Mouse (Mus musculus) thymus, postnatal 4 days (tissue): ENCODE data around the gene Gng7.

ENCODE experiments used
- DNase-seq: peaks from one replicate; pipeline ENCODE4 v3.0.0; 2021

The Gng7 gene

DNA sequence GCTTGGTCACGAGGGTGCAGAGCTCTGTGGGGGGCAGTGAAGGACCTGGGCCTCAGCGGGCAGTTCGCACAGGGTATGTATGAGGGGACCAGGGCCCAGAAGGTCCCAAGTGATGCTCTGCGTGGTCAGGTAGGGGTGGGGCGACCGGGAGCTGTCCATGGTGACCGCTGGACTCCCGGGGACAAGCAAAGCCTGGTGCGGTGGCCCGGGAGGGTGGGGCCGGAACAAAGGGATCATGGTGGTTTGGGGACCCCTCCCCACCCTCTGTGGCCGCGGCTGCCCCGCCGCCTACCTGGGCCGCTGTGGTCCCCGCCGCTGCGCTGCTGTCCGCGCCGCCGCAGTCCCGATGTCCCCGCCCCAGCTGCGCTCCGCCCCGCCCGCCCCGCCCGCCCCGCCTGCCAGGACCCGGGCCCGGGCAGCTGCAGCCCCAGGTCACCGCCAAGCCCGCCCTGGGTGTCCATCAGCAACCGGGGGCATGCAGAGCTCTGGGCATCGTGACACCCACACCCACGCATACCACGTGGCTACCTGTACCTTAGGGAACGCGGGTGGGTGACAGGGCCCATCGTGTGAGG is 10.4 kb upstream of the Gng7 start:
- DNase-seq: no peak

DNA sequence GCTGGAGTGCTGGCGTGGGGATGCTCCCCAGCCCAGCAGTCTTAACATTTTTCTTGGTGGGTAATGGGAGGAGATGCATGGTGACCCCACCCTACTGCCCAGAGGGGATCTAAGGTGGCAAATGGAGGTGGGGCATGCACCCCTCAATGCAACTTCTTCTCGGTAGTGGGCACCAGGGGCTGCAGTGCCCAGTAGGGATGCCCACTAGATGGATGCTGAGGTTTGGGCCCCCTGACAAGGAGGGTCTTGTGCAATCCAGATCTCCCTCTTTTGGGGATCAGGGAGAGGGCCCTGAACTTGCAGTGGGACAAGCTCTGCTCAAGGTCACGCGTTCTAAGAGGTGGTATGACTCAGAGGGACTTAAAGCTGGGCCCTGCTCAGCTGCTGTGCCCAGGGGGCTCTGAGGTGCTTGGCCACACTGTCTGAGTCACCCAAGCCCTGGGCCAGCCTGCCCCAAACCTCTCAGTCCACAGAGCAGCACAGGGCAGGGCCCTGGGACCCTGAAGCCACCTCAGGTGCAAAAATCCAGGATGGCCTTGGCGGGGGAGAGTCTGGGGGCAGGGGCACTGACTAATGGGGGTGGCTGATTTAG is 9.7 kb upstream of the Gng7 start:
- DNase-seq: no peak

DNA sequence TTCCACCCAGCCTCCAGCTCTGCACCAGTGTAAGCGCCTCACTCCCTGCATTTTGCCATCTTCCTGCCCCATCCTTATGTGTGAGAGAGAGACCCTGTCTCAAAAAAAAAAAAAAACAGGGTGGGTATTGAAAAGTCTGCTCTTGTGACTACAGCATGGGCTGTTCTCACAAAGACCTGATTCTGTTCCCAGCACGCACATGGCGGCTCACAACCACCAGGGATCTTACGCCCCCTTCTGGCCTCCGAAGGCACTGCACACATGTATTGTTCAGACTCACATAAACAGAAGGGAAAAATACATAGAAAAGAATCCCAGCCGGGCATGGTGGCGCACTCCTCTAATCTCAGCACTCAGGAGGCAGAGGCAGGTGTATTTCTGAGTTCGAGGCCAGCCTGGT is 8.0 kb upstream of the Gng7 start:
- peak; percentile 33 for DNase-seq

DNA sequence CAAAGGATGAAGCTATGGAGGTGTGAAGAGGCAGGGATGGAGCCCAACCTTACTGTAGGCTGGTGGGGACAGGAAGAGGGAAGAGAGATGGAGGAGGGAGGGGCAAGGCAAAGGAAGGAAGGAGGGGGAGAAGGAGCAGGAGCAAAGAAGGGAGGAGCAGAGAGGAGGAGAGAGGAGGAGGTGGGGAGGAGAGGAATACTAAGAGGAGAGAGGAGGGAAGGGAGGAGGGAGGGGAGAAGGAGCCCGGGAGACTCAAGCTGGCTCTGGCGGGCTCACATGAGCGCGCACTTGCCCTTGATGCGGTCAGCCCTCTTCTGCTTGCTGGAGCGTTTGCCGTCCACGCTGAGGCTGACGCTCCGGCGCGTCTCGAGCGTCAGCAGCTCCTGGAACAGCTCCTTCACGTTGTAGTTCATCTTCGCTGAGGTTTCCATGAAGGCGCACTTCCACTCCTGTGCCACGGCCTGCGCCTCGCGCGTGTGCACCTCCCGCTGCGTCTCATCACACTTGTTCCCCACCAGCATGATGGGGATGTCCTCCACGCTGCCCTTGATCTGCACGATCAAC is 6.9 kb upstream of the Gng7 start:
- DNase-seq: no peak

DNA sequence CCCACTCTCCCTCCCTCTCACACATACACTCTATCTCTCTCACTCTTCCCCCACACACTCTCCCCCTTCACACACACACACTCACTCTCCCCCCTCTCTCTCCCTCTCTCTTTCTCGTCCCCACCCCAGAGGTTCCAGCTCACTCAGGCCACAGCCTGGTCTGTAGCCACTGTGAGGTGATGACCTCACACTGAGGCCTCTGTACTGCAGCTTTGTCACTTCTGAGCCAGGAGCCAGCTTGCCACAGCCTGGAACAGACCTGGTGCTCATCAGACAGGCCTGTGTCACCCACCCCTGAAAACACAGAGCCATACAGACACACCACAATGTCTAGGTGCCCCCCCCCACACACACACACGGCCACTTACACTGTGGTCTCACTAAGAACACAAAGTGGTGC is 5.5 kb upstream of the Gng7 start:
- no peak for DNase-seq

DNA sequence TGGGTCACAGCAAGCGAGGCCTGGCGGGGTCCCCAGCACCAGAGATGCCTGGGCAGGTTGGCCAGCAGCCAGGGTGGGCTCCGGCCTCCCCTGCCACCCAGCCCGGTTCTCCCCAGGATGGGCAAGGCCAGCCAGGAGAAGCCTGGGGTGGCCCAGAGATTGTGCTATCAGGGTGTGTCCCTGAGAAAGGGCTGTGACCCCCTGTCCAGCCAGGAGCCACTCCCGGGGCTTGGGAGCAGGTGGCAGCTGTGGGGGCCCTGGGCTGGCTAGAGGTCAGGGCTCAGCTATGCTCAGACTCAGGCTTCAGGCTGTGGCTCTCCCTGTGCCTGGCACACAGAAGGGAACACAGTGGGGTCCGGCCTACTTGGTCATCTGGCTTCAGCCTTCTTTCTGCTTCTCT is 4.9 kb upstream of the Gng7 start:
- DNase-seq: no peak

DNA sequence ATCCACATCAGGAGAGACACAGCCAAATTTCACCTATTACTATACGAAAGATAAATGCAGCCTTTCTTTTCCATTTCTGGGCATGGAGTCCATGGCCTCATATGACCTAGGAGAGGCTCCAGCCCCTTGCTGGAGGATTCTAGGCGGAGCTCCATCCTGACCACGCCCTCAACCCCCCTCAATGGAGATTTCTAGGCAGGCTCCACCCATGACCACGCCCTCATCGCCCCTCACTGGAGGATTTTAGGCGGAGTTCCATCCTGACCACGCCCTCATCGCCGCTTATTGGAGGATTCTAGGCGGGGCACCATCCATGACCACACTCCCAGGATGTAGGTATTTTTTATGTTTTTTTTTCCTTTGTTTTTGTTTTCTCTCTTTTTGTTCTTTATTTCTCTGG is 3.6 kb upstream of the Gng7 start:
- DNase-seq: peak; percentile 58

DNA sequence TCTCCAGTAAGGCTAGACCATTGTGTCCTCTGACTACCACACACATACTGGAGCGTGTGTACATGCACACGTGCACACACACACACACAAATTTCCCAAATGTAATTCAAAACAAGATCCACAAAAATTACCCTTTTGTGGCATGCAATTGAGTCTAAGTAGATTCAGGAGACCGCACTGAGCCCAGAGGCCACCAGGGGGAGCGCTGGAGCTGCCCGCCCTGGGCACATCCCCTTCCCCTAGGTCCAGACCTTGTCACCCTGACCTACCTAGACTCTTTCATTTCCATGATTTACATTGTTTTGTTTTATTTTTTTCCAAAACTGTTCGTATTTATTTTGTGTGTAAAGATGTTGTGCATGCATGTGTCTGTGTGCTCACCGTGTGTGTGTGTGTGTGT is 1.9 kb upstream of the Gng7 start:
- DNase-seq: peak; percentile 90

DNA sequence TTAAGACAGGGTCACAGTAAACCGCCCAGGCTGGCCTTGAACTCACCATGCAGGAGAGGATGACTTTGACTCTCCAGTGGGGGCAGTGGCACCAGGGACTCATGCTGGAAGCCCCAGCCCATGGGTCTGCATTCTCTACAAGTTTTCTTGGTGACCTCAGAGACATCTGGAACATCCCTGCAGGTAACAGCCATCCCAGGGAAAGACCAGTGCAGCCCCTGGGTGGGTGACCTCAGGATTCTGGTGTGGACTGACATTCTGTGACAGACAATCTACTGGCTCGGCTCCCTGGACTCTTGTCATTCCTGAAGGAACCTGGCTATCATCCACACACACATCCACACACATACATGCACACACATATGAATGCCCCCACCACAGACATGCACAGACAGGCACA is 921 bp upstream of the Gng7 start:
- DNase-seq: no peak

DNA sequence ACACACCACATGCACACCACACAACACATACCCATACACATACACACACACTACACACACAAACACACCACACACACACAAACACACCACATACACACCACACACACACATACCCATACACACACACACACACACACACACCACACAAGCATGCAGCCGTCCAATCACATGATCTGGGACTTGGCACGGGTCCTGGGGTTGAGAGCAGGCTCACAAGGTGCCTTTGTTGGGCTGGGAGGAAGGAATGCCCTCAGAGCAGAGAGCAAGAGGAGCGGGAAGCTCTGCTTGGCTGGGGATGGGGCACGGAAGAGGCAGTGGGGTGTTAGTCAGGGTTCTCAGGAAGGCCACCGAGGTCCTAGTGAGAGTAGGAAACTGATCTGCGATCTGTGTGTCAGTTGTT is 3.9 kb downstream of the Gng7 start:
- no peak for DNase-seq

DNA sequence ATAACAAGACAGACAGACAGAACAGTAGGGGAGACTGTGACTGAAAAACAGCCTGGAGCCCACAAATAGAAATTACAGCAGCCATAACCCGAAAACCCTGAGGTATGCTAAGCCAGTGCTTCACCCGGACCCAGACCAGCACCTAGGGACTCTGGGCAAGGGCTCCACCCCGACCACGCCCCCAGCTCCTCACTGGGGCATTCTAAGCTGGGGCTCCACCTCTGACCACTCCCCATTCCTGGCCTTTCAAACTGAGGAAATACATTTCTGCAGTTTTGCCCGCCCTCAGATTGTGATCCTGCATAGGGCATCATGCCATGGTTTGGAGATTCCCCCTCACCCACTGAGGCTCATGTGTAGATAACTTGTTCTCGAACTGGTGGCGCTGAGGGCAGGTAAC is 7.5 kb downstream of the Gng7 start:
- peak; percentile 57 for DNase-seq

DNA sequence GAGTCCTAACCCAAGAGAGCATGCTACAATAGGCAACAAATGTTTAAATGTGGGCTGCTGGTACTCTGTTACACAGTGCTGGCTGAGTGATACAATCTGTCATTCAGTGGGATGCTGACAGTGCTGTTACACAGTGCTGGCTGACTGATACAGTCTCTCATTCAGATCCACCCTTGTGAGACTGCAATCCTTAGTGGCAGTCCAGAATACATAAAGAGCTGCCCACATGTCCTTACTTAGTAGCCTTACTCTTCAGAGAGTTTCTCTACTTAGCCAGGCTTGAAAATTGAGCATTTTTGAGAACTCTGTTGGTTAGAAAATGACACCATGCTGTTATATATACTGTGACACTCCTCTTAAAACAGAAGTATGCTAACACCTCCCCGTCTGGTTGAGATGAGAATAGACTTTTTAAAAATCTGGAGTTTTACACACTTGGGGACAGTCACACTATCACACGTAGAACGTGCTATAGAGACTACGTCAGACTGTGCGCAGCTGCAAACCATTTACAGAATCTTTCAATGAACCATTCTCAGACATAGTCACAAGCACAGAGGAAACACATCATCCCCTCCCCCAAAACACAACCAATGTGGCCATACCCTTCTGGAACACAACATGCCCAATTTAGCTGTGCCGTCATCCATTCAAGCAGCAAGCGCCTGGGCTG is 8.6 kb downstream of the Gng7 start:
- DNase-seq: no peak

DNA sequence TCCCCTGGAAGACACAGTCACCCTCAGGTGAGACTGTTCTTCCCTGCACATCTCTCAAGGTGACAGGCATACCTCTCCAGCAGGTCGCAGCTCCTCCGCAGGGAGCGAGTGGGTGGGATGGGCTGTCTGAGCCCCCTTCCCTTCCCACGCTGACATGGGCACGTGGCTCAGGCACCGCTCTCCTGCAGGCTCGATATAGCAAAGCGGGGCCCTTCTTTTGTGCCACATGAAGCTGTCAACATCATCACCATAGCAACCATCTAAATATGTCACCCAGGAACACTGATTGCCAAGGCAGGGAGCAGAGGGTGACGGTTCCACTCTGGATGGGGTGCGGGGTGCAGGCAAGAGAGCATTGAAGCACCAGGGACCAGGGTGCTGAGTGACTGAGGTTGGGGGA is 13.6 kb downstream of the Gng7 start:
- DNase-seq: no peak

DNA sequence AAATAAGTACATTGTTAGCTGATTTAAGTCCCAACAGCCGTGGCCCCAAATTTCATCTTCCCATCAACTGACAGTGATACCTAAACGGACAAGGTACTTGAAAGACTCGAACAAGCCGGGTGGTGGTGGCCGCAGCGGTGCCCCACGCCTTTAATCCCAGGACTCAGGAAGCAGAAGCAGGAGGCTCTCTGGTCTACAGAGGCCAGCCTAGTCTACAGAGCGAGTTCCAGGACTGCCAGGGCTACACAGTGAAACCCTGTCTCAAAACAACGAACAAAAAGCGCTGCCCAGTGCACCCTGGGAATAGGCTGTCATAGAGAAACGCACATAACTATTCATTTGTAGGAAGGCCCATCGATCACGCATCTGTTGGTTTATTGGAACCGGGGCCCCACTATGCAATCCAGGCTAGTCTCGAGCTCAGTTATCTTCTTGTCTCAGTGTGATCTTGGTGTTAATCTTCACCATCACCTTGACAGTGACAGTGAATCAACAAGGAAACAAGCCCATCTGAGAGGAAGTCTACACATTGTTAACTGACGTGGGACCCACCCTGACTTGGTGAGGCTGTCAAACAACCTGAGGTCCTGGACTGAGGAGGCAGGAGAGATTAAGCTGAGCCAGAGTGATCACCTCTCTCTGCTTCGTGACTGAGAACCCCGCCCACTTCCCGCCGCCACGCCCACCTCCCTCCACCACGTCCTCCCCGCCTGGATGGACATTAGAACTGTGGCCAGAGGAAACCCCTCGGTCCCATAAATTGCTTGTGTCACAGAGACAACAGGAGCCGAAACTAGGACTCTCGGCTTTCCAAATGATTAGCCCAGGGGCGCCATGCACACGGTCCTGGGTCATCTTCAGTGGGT is 14.3 kb downstream of the Gng7 start:
- peak; percentile 55 for DNase-seq

DNA sequence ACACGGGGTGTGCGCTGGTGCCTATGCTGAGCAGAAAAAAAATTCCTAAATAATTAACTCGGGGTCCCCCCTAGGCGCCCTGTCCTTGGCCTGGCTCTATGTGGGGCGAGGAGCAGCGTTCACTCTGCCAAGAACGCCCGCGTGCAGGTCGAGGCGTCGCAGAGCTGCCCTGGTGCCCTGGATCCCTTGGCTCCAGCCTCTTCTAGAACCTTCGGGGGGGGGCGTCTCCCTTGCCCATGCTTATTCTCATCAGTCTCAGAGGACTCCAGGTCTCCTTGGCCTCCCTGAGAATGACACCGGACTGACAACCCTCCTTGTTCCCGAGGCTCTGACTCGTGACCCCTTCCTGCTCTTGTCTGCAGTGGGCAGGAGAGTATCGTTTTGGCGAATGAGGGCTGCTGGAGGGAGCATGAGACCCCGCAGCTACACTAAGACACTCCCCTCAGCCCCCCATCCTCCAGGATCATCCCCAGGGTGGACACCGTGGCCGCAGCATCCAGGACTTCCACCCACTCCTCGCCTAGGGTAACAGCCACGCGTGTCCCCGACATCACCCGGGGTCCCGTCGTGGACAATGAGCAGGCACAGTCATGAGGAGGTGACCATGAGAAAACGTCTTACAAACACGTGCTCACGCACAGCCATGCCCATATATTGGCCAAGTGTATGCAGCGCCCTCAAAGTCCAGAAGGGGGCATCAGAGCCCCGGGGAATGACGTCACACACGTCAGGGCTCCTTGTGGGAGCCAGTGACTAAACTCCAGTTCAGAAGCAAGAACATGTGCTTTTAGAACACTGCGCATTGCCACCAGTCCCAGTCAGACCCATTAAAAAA is 15.2 kb downstream of the Gng7 start:
- DNase-seq: peak; percentile 87

DNA sequence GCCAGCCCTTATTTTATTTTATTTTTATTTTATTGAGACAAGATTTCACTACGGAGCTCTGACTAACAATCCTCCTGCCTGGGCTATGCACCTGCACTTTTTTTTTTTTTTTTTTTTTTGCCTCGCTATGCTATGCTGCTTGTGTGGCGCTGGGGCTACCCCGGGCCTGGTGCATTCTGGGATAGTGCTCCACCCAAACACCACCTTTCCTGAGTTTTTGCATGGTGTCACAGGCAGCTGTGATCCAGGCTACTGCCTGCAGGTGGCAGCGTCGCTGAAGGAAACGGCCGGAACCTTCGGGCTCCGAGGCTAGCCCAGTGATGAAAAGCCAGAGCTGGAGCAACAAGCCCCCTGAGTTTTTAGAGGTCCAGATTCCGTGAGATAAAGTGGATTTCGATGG is 16.0 kb downstream of the Gng7 start:
- DNase-seq: peak; percentile 82

DNA sequence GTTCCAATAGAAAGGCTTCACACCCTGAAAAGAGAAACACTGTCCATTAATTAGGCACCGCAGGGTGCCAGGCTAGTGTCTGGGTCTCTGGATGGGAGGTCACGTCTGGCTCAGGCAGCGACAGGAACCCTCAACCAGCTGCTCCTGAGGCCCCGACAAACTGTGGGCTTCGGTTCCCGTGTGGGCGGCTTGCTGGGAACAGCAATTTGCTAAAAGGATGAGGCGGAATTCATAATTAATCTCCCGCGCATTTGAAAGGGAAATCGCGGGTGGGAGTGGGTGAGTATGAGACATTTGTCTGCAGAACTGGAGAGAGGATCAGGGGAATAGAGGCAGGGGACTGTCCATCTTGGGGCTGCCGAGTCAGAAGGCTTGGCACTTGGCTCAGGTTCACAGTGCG is 16.7 kb downstream of the Gng7 start:
- no peak for DNase-seq

DNA sequence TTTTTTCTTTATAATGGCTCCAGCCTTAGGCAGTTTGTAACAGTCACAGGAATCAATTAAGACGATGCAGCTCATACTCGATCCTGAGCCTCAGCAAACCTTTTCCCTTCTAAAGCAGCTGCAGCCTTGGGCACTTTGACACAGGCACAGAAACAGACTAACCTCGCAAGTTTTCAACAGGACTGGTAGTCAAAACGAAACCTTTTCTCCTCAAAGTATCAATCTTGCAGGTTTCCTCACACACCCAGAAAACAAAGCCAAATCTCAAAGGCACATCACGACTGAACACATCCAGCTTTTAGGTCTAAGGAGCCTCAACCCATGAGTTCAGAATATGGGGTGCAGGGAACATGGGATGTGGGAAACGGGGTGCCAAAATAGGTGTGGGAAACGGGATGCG is 17.4 kb downstream of the Gng7 start:
- no peak for DNase-seq

DNA sequence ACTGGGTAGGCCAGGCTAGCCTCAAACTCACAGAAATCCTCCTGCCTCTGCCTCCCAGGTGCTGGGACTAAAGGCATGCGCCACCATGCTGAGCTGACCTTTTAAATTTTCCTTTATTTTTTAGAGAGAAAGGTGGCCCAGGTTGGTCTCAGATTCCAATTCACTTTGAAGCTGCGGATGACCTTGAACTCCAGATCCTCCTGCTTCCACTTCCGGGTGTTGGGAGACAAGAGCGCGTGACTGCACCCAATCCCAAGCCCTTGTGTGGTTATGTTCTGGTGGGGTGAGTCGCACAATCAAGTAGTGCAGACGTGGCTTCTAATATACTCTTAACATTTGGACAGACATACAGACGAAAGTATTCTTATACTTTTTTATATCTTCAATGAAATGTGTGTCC is 18.2 kb downstream of the Gng7 start:
- no peak for DNase-seq

DNA sequence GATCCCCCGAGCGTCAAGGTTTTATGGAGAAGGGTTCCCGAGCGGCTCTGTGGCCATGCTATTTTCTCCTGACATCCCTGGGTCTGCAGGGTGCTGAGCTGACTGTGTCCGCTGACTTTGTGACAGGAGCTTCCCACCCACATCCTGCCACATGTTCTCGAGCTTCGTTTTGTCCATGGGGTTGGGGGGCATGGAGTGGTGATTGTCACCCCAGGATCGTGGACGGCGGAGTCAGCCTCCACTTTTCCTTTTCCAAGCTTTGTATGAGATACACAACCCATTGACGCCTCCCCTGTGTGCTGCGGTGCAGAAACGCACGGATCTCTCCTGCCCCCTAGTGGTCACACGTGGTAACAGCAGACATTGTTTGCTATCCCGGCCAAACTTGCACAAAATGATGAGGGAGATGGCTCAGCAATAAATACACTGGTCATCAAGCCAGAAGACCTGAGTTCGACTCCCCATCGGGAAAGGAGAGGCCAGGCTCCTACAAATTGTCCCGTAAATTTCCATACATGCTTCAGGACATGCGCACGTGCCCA is 19.6 kb downstream of the Gng7 start:
- DNase-seq: peak; percentile 88

DNA sequence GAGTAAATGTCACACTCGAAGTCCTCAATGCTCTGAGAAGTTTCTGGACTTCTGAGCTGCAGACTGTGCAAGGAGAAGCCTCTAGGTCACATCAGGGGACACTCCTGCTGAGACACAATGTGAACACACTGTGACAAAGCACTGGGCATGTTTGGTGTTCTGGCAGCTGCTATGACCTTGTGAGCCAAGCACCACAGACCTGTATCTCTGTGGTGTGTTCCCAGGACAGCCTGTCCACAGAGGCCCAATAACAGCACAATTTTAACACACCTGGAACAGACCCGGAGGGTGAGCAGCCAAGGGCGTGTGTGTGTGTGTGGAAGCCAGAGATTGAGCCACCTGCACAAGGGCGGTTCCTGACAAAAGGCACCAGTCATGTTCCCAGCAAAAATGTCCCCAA is 20.1 kb downstream of the Gng7 start:
- DNase-seq: no peak

DNA sequence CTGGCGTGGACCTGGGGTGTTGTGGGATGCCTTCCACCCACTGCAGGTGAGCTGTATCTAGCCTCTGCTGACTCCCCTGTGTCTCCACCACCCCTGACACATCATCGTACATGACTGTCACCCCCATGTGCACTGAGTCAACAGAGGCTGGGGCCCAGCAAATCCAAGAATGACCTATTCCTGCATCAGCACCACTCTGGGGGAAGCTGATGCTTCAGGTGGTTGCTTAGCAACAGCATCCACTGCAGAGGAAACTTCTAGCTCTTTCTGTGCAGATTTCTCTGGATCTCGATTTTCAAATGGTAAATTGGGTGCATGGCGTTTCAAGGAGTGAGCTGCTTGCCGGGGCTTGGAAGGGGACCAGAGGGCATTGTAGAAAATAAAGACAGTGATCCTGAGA is 21.5 kb downstream of the Gng7 start:
- no peak for DNase-seq
